ENCODE assay signal across 8 mouse cellular contexts in genomic region chr3:152783792-152784191, GRCm38 (mm10).
DNase-seq lines count a peak whose midpoint lies in the region; TF ChIP-seq lines count a peak whose summit lies in the region.
"Had no signal": no experiment of that assay in that cellular context is flagged by ENCODE, and none has a peak within 500 bp of the region (broad histone marks: within the 10 kb centered on the region; RNA-seq: fewer than 3 reads in every experiment).

No protein-coding gene starts in this region.

- H3K27ac ChIP-seq in MEL (ENCODE audit: control insufficient read depth, low read depth, low read length): no peak overlapping the region
- no peak overlapping the region for H3K27ac ChIP-seq in bone marrow, adult 2 months (ENCODE audit: control insufficient read depth, insufficient read depth, low read depth, low read length, poor library complexity)
- no peak overlapping the region for H3K27ac ChIP-seq in embryonic fibroblast, embryonic 13.5 days (ENCODE audit: insufficient read depth, low read length)
- no peak overlapping the region for H3K27ac ChIP-seq in layer of hippocampus, adult 2 months

- peak; percentile 77 to 85 (median 83) for TF ChIP-seq CTCF in MEL (IDR thresholded peaks at IDR 0.05 in 2 of 3, conservative IDR thresholded peaks at IDR 0.05 in 1 of 3; ENCODE audit: control insufficient read depth in 1 of 3, insufficient read depth in 1 of 3, low read depth in 2 of 3, low read length in 3 of 3, poor library complexity in 1 of 3, severe bottlenecking in 1 of 3)
- TF ChIP-seq CTCF in bone marrow, adult 2 months (IDR thresholded peaks at IDR 0.05; ENCODE audit: control insufficient read depth, insufficient read depth, low read length): peak; percentile 85
- peak; percentile 72; the same call in 1 of the 2 replicates for TF ChIP-seq CTCF in embryonic fibroblast, embryonic 13.5 days (IDR thresholded peaks at IDR 0.05; ENCODE audit: borderline replicate concordance, insufficient read depth, low read length)
- TF ChIP-seq CTCF in layer of hippocampus, adult 2 months (conservative IDR thresholded peaks at IDR 0.05): peak; percentile 94

- H3K4me1 ChIP-seq in MEL (ENCODE audit: control insufficient read depth in 1 of 2, insufficient read depth in 2 of 2, low read length in 2 of 2): no peaks in the 10 kb centered on the region
- H3K4me1 ChIP-seq in bone marrow, adult 2 months (ENCODE audit: control insufficient read depth, insufficient read depth, low read length): no peaks in the 10 kb centered on the region
- H3K4me1 ChIP-seq in embryonic fibroblast, embryonic 13.5 days (ENCODE audit: control insufficient read depth, insufficient read depth, low read length): no peaks in the 10 kb centered on the region

- H3K9me3 ChIP-seq in MEL (replicated peaks; ENCODE audit: insufficient read depth, low read length): no peaks in the 10 kb centered on the region

- TF ChIP-seq RAD21 in MEL (IDR thresholded peaks at IDR 0.05; ENCODE audit: low read depth, low read length): peak; percentile 84

- no peak for TF ChIP-seq POLR2A in MEL (IDR thresholded peaks at IDR 0.05; ENCODE audit: control insufficient read depth in 1 of 2, insufficient read depth in 1 of 2, low read depth in 1 of 2, low read length in 2 of 2, poor library complexity in 1 of 2)
- TF ChIP-seq POLR2A in bone marrow, adult 2 months (IDR thresholded peaks at IDR 0.05; ENCODE audit: borderline replicate concordance, control insufficient read depth, low read depth, low read length): no peak
- no peak for TF ChIP-seq POLR2A in embryonic fibroblast, embryonic 13.5 days (IDR thresholded peaks at IDR 0.05; ENCODE audit: low read depth, low read length)

- DNase-seq in MEL (ENCODE audit: low read depth, low spot score): peak; percentile 80
- DNase-seq in heart, postnatal 4 days: peak; percentile 84
- DNase-seq in layer of hippocampus, adult 2 months (ENCODE audit: low spot score in 2 of 2): peak; percentile 62 to 82
- DNase-seq in lung, postnatal 36 days: peak; percentile 69
- DNase-seq in right cerebral cortex, postnatal 10 days (ENCODE audit: low spot score in 2 of 2): peak; percentile 62 to 87

- WGBS in bone marrow, adult 2 months: 47% methylated on average over 7 of the region's 7 CpGs

- H3K9ac ChIP-seq in MEL (ENCODE audit: control insufficient read depth, low read depth, low read length, poor library complexity, severe bottlenecking): no peak overlapping the region

- TF ChIP-seq EP300 in MEL (IDR thresholded peaks at IDR 0.05; ENCODE audit: low read depth in 1 of 2, low read length in 2 of 2): no peak

- H3K4me3 ChIP-seq in MEL (ENCODE audit: control insufficient read depth in 1 of 2, insufficient read depth in 1 of 2, low read depth in 2 of 2, low read length in 2 of 2): no peak overlapping the region
- no peak overlapping the region for H3K4me3 ChIP-seq in bone marrow, adult 2 months (replicated peaks; ENCODE audit: control insufficient read depth, low read depth, low read length)
- no peak overlapping the region for H3K4me3 ChIP-seq in embryonic fibroblast, embryonic 13.5 days (ENCODE audit: insufficient read depth, low read length)
- H3K4me3 ChIP-seq in layer of hippocampus, adult 2 months: no peak overlapping the region
- H3K4me3 ChIP-seq: myocyte had no signal

- H3K36me3 ChIP-seq in MEL (ENCODE audit: control insufficient read depth in 1 of 2, insufficient read depth in 2 of 2, low read length in 2 of 2): peaks cover 0 to 2% of the 10 kb centered on the region in 2 experiments; a peak in 1 of 4 replicates

- H3K79me2 ChIP-seq in MEL (ENCODE audit: control insufficient read depth, insufficient read depth, low read length, poor library complexity): no peaks in the 10 kb centered on the region

- H3K27me3 ChIP-seq in MEL (ENCODE audit: control insufficient read depth in 1 of 2, insufficient read depth in 2 of 2, low read length in 2 of 2): no peaks in the 10 kb centered on the region

TF ChIP-seq in MEL, 35 proteins besides CTCF, POLR2A, EP300 and RAD21:
- TF ChIP-seq ZC3H11A (IDR thresholded peaks at IDR 0.05; ENCODE audit: low read depth, low read length) (peak; percentile 75), SMC3 (IDR thresholded peaks at IDR 0.05; ENCODE audit: low read depth, low read length) (peak; percentile 82), TCF12 (IDR thresholded peaks at IDR 0.05; ENCODE audit: low read depth, low read length) (no peak)
